Mouse (Mus musculus): ENCODE measurements at regions not wholly inside any gene's neighbourhood (a gene's known extent, or its start where the extent isn't known, plus 50 kb on each side); places are given as distances from the start of the nearest gene placed in this dataset.

GRCm38 (mm10) chr8:34671716-34672115 lies 560.2 kb upstream of the Gm10131 start:
- no peak for TF ChIP-seq CTCF (IDR thresholded peaks at IDR 0.05; ENCODE audit: control insufficient read depth, insufficient read depth, low read length)
- no peak for TF ChIP-seq POLR2A (IDR thresholded peaks at IDR 0.05; ENCODE audit: borderline replicate concordance, control insufficient read depth, low read depth, low read length)
